8 mouse cellular contexts compared by ENCODE assay signal in the genomic region with DNA sequence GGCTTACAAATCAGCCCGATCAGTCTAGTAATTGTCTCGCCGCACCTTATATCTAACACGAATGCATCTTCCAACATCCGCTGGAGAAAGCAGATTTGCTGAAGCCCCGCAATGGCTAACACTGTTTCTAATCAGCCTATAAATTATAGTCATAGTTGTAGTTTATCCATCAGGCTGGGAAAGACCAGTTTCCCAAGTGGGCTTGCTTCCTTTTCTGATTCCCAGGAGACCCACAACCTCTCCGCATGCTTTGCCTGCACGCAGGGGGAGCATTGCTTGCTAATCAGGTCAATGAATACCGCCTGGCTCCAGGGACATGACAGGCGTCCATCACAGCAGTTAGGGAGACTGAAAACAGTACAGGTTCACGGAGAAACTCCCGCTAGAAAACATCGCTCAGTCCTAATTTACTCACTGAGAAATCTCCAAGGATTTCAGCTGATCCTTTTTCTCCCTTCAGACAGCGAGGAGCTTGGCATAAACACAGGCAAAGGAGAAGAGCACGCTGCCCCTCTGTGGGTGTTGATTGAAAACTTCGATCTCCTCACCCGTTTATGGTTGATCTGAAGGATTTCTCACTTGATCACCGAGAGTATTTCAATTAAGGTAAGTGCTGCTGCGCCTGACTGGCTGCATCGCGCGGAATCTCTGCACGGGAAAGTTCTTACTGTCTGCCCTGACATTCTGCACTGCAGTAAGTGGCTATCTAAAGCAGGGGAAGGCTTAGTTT.
DNase-seq lines count a peak whose midpoint lies in the region; ATAC-seq lines count a peak whose summit lies in the region.
"Had no signal": no experiment of that assay in that cellular context is flagged by ENCODE, and none has a peak within 500 bp of the region (broad histone marks: within the 10 kb centered on the region; RNA-seq: fewer than 3 reads in every experiment).

No protein-coding gene starts in this region.

- H3K27me3 ChIP-seq in lung, embryonic 15.5 days: no peaks in the 10 kb centered on the region
- no peaks in the 10 kb centered on the region for H3K27me3 ChIP-seq in forebrain, embryonic 11.5 days (ENCODE audit: control insufficient read depth, insufficient read depth, low read length)

- WGBS in lung, embryonic 15.5 days: 17% methylated on average over 23 of the region's 23 CpGs
- 18% methylated on average over 23 of the region's 23 CpGs for WGBS in forebrain, embryonic 11.5 days

- H3K9me3 ChIP-seq in lung, embryonic 15.5 days: no peaks in the 10 kb centered on the region
- H3K9me3 ChIP-seq in forebrain, embryonic 11.5 days (ENCODE audit: control insufficient read depth, low read length): no peaks in the 10 kb centered on the region

- H3K9ac ChIP-seq in lung, embryonic 15.5 days: no peak overlapping the region
- H3K9ac ChIP-seq in forebrain, embryonic 11.5 days (ENCODE audit: low read length): peak overlapping the region; percentile 41
- H3K9ac ChIP-seq: liver, embryonic 14.5 days had no signal

- peak overlapping the region; percentile 41 for H3K4me2 ChIP-seq in lung, embryonic 15.5 days
- peak overlapping the region; percentile 52 for H3K4me2 ChIP-seq in forebrain, embryonic 11.5 days (ENCODE audit: low read depth, low read length, severe bottlenecking)

- ATAC-seq in lung, embryonic 15.5 days (ENCODE audit: borderline replicate concordance, extremely low read depth, low FRiP score, low TSS enrichment): no peak
- ATAC-seq in forebrain, embryonic 11.5 days (replicated peaks; ENCODE audit: low FRiP score): no peak; the same call in 1 of the 2 replicates

- peak overlapping the region; percentile 3; the same call in 1 of the 2 replicates for H3K4me3 ChIP-seq in lung, embryonic 15.5 days
- peak overlapping the region; percentile 23 for H3K4me3 ChIP-seq in forebrain, embryonic 11.5 days (ENCODE audit: low read depth, low read length)

- H3K27ac ChIP-seq in lung, embryonic 15.5 days: no peak overlapping the region
- H3K27ac ChIP-seq in forebrain, embryonic 11.5 days (ENCODE audit: low read depth, low read length): no peak overlapping the region
- H3K27ac ChIP-seq: liver, embryonic 14.5 days had no signal

- H3K4me1 ChIP-seq in lung, embryonic 15.5 days: no peaks in the 10 kb centered on the region
- no peaks in the 10 kb centered on the region for H3K4me1 ChIP-seq in forebrain, embryonic 11.5 days (replicated peaks; ENCODE audit: control insufficient read depth, insufficient read depth, low read length)

- no peaks in the 10 kb centered on the region for H3K36me3 ChIP-seq in lung, embryonic 15.5 days
- no peaks in the 10 kb centered on the region for H3K36me3 ChIP-seq in forebrain, embryonic 11.5 days (ENCODE audit: control insufficient read depth, insufficient read depth, low read length)

- DNase-seq in lung, adult 18-20 months: no peak
- DNase-seq in forebrain, embryonic 11.5 days (ENCODE audit: low spot score): peak; percentile 56
- DNase-seq in layer of hippocampus, adult 8-10 months (ENCODE audit: low spot score in 2 of 2): peak; percentile 15 to 37
- peak; percentile 27 for DNase-seq in neural tube, embryonic 10.5 days (ENCODE audit: extremely low spot score, low spot score)
- no peak for DNase-seq in testis, postnatal 10 days (ENCODE audit: low spot score)
- no peak for DNase-seq in ovary, postnatal 10 days (ENCODE audit: low spot score)

Comparison
In these comparisons a context has a peak if more than half of its experiments do, and no peak if none do; other contexts are left out.
1. DNase-seq: peak in forebrain, embryonic 11.5 days (single experiment), layer of hippocampus, adult 8-10 months (2 of 2) and neural tube, embryonic 10.5 days (single experiment); none in lung, adult 18-20 months (0 of 2), testis, postnatal 10 days (single experiment) and ovary, postnatal 10 days (single experiment).